Mouse (Mus musculus) forebrain, embryonic 15.5 days (tissue): ENCODE data around the gene Vmn2r107. TPM values are rescaled to one million over a fixed set of nuclear protein-coding genes. Genes with fewer than 3 reads are reported as not detected.

Experiments used
- ATAC-seq: fragments of 200-750 bp; cut with Nextera tagmentation; replicated peaks from 2 replicates; pipeline ENCODE4 v1.8.0; 2017; ENCODE audit warnings: mild to moderate bottlenecking, moderate TSS enrichment, moderate library complexity
- H3K27ac ChIP-seq: fragments of 300-500 bp; sonication (generic); replicated peaks from 2 replicates; pipeline ENCODE4 v1.5.1; 2015; ENCODE audit warnings: mild to moderate bottlenecking, inconsistent platforms
- H3K27me3 ChIP-seq: fragments of 300-500 bp; sonication (generic); 2 replicates; pipeline ENCODE4 v1.6.1; 2015; ENCODE audit warnings: inconsistent platforms
- H3K36me3 ChIP-seq: fragments of 300-500 bp; sonication (generic); 2 replicates; pipeline ENCODE4 v1.6.1; 2015; ENCODE audit warnings: mild to moderate bottlenecking, inconsistent platforms
- H3K4me1 ChIP-seq: fragments of 300-500 bp; sonication (generic); 2 replicates; pipeline ENCODE4 v1.6.1; 2015; ENCODE audit warnings: inconsistent platforms
- H3K4me2 ChIP-seq: fragments of 300-500 bp; sonication (generic); replicated peaks from 2 replicates; pipeline ENCODE4 v1.6.1; 2015; ENCODE audit warnings: mild to moderate bottlenecking, inconsistent platforms
- H3K4me3 ChIP-seq: fragments of 300-500 bp; sonication (generic); 2 replicates; pipeline ENCODE4 v1.5.1; 2015; ENCODE audit warnings: mild to moderate bottlenecking, inconsistent platforms
- H3K9ac ChIP-seq: fragments of 300-500 bp; sonication (generic); replicated peaks from 2 replicates; pipeline ENCODE4 v1.6.1; 2015; ENCODE audit warnings: mild to moderate bottlenecking, inconsistent platforms
- H3K9me3 ChIP-seq: fragments of 300-500 bp; sonication (generic); 2 replicates; pipeline ENCODE4 v1.6.1; 2016; ENCODE audit warnings: inconsistent platforms
- WGBS: fragments of 180-500 bp; shearing (Covaris S2); methylation state at CpG from one replicate; pipeline ENCODE4 v1.1.7; 2015; ENCODE audit warnings: mixed read lengths; 5-methylcytosine and 5-hydroxymethylcytosine counted together
- polyA plus RNA-seq: library from polyadenylated mRNA; unstranded; fragments of >200 nt; fragmentation: Nextera tagmentation; extraction: Ambion mirVana; gene quantifications from 2 replicates; pipeline ENCODE4 v1.2.1, GENCODE M21; 2015

The Vmn2r107 gene
- not detected in 2 replicates for polyA plus RNA-seq

DNA sequence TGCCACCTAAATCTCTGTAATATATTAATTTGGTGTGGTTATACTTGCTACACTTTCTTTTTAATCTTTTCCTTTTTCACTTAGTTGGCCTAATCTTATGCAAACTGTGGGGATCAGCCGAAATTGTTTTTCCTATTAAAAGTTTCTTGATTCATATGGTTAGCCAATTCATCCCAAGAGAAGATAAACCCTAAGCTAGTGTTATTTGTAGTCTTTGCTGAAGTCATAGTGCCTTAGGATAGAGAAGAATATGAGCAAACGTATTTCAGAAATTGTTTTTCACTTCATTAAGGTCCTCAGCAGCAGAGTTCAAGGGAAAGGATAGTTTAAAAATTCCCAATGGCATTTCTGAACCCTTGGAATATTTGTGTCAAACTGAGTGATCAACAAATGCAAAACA is at the start of gene Vmn2r107:
Gene Vmn2r107 (plus strand): TSS at position 301 of the 400 bp plus-strand sequence.
- H3K27ac ChIP-seq: no peak within 1 kb of the TSS
- ATAC-seq: no peak
- H3K9ac ChIP-seq: no peak within 1 kb of the TSS
- H3K27me3 ChIP-seq: no peaks in the 10 kb centered on the region
- H3K4me2 ChIP-seq: no peak within 1 kb of the TSS
- no peaks in the 10 kb centered on the region for H3K36me3 ChIP-seq
- WGBS: 56% methylated on average over 2 of the region's 2 CpGs
- H3K9me3 ChIP-seq: peaks cover 10% of the 10 kb centered on the region
- H3K4me3 ChIP-seq: no peak within 1 kb of the TSS
- H3K4me1 ChIP-seq: no peaks in the 10 kb centered on the region

DNA sequence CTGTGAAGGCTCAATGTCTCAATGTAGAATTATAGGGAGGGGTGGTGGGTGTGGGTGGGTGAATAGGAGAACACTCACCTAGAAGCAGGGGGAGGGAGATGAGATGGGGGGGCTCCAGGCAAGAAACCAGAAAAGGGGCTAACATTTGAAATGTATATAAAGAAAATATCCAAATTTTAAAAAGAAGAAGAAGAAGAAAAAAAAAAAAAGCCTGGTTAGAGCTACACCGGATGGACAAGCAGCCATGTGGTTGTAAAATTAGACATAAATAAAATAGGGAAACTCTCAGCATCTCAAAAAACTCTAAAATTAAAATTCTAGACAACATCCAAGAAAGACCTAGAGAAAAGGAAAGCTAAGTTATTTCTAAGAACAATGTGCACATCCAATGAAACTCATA is 39.3 kb upstream of the Vmn2r107 start:
- 95% methylated on average over 1 of the region's 1 CpGs for WGBS
- no peak for ATAC-seq
- no peaks in the 10 kb centered on the region for H3K4me1 ChIP-seq
- H3K4me3 ChIP-seq: no peak overlapping the region
- H3K27me3 ChIP-seq: no peaks in the 10 kb centered on the region
- no peaks in the 10 kb centered on the region for H3K9me3 ChIP-seq
- no peak overlapping the region for H3K9ac ChIP-seq
- no peaks in the 10 kb centered on the region for H3K36me3 ChIP-seq
- H3K4me2 ChIP-seq: no peak overlapping the region
- no peak overlapping the region for H3K27ac ChIP-seq

DNA sequence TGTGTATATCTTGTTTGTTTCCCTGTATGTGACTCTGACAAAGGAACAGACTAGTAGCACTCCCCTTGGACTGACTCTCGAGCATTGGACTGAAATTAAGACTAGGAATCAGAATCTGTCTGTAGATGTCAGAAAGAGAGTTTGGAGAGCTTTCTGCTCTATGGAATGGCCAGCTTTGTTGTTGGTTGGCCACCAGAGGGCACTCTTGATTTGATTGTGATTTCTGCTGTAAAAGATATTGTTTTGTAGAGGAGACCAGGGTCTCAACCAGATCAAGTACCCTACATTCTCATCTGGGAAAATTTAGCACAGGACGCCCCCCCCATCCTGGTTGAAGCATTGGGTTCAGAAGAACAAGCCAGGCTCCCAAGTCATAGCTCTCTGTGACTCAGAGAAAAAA is 54.1 kb downstream of the Vmn2r107 start:
- H3K9ac ChIP-seq: no peak overlapping the region
- no peaks in the 10 kb centered on the region for H3K27me3 ChIP-seq
- peaks cover 26% of the 10 kb centered on the region; the same call in 1 of the 2 replicates for H3K9me3 ChIP-seq
- H3K4me1 ChIP-seq: no peaks in the 10 kb centered on the region
- no peak for ATAC-seq
- 47% methylated on average over 2 of the region's 2 CpGs for WGBS
- H3K36me3 ChIP-seq: no peaks in the 10 kb centered on the region
- H3K4me3 ChIP-seq: no peak overlapping the region
- no peak overlapping the region for H3K4me2 ChIP-seq
- H3K27ac ChIP-seq: no peak overlapping the region

DNA sequence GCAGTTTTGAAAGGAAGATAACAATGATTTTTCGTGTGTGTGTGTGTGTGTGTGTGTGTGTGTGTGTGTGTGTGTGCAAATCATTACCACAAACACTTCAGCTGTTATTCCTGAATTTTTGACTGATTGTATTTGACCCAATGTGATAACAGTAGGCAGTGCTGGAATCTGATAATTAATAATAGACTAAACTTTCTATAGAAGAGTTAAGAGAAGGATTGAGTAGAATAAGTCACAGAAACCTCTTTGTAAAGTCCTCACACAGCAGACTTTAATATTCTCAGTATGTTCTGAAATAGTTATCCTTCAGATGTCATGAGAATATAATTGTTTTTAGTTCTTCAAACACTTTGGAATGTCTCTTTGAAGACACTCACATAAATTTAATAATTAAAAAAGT is 68.8 kb downstream of the Vmn2r107 start, which contains the start of gene Vmn1r224:
Gene Vmn1r224 (plus strand): TSS at position 301 of the 400 bp plus-strand sequence.
- Histone ChIP-seq H3K36me3 (no peaks in the 10 kb centered on the region), H3K4me1 (no peaks in the 10 kb centered on the region), H3K27me3 (no peaks in the 10 kb centered on the region), H3K27ac (no peak within 1 kb of the TSS), H3K9ac (no peak within 1 kb of the TSS), H3K4me2 (no peak within 1 kb of the TSS), H3K4me3 (no peak within 1 kb of the TSS), H3K9me3 (peaks cover 5% of the 10 kb centered on the region)
- ATAC-seq: no peak
- WGBS: 26% methylated on average over 1 of the region's 1 CpGs

Other genes with a start within 250 kb of the Vmn2r107 start
- not detected in 2 replicates for gene Fpr-rs7, start 231.0 kb upstream of the Vmn2r107 start, polyA plus RNA-seq
- gene Fpr-rs6, start 162.1 kb upstream of the Vmn2r107 start, polyA plus RNA-seq: not detected in 2 replicates
- gene Vmn2r105, start 110.2 kb upstream of the Vmn2r107 start, polyA plus RNA-seq: not detected in 2 replicates
- not detected in 2 replicates for gene Vmn2r106, start 59.7 kb upstream of the Vmn2r107 start, polyA plus RNA-seq
- not detected in 2 replicates for gene Vmn1r224, start 68.9 kb downstream of the Vmn2r107 start, polyA plus RNA-seq
- gene Vmn2r108, start 136.1 kb downstream of the Vmn2r107 start, polyA plus RNA-seq: not detected in 2 replicates
- gene Vmn1r225, start 152.9 kb downstream of the Vmn2r107 start, polyA plus RNA-seq: not detected in 2 replicates
- gene Vmn2r109, start 219.5 kb downstream of the Vmn2r107 start, polyA plus RNA-seq: not detected in 2 replicates